Mouse (Mus musculus) heart, embryonic 11.5 days (tissue): ENCODE data around the gene Tcl1. TPM values are rescaled to one million over a fixed set of nuclear protein-coding genes. Genes with fewer than 3 reads are reported as not detected.
"Not testable (repeated sequence)": the region's sequence is repeated elsewhere in the genome, so short reads cannot be mapped to it uniquely, and the experiment has no call there.

ENCODE experiments used
- ATAC-seq: fragments of 200-750 bp; cut with Nextera tagmentation; replicated peaks from 2 replicates; pipeline ENCODE4 v1.8.0; 2017; ENCODE audit warnings: moderate library complexity; ENCODE audit not compliant: insufficient number of reproducible peaks, low FRiP score, low TSS enrichment
- H3K27ac ChIP-seq: fragments of 300-500 bp; sonication (generic); 2 replicates; pipeline ENCODE4 v1.5.1; 2014; ENCODE audit warnings: mild to moderate bottlenecking, low read depth, low read length
- H3K27me3 ChIP-seq: fragments of 300-500 bp; sonication (generic); 2 replicates; pipeline ENCODE4 v1.6.1; 2014; ENCODE audit warnings: mild to moderate bottlenecking, low read length, mixed read lengths; ENCODE audit not compliant: control insufficient read depth, insufficient read depth
- H3K36me3 ChIP-seq: fragments of 300-500 bp; sonication (generic); 2 replicates; pipeline ENCODE4 v1.6.1; 2014; ENCODE audit warnings: mild to moderate bottlenecking, low read length, moderate library complexity, mixed read lengths; ENCODE audit not compliant: control insufficient read depth, insufficient read depth
- H3K4me1 ChIP-seq: fragments of 300-500 bp; sonication (generic); 2 replicates; pipeline ENCODE4 v1.6.1; 2014; ENCODE audit warnings: low read length; ENCODE audit not compliant: control insufficient read depth, insufficient read depth
- H3K4me2 ChIP-seq: fragments of 300-500 bp; sonication (generic); 2 replicates; pipeline ENCODE4 v1.6.1; 2014; ENCODE audit warnings: mild to moderate bottlenecking, moderate library complexity
- H3K4me3 ChIP-seq: fragments of 300-500 bp; sonication (generic); 2 replicates; pipeline ENCODE4 v1.5.1; 2014; ENCODE audit warnings: low read depth, low read length
- H3K9ac ChIP-seq: fragments of 300-500 bp; sonication (generic); 2 replicates; pipeline ENCODE4 v1.6.1; 2014; ENCODE audit warnings: mild to moderate bottlenecking, low read depth, low read length, moderate library complexity
- H3K9me3 ChIP-seq: fragments of 300-500 bp; sonication (generic); replicated peaks from 2 replicates; pipeline ENCODE4 v1.6.1; 2016; ENCODE audit warnings: low read length; ENCODE audit not compliant: control insufficient read depth
- WGBS: fragments of 180-500 bp; shearing (Covaris S2); extraction: QIAGEN DNeasy Blood & Tissue Kit; methylation state at CpG from one replicate; pipeline ENCODE4 v1.1.7; 2014; ENCODE audit not compliant: insufficient replicate concordance; 5-methylcytosine and 5-hydroxymethylcytosine counted together
- polyA plus RNA-seq: library from polyadenylated mRNA; unstranded; fragments of >200 nt; fragmentation: Nextera tagmentation; extraction: Ambion mirVana; gene quantifications from 2 replicates; pipeline ENCODE4 v1.2.1, GENCODE M21; 2014

Tcl1 gene
- polyA plus RNA-seq, 1 experiment from 2014 or later: not detected

- H3K4me2 ChIP-seq, H3K9ac ChIP-seq, H3K27me3 ChIP-seq, H3K9me3 ChIP-seq, H3K4me3 ChIP-seq, H3K4me1 ChIP-seq, H3K27ac ChIP-seq, ATAC-seq, H3K36me3 ChIP-seq: not testable (repeated sequence)
- WGBS: 51% methylated on average over 7 of the region's 7 CpGs
These were observed 22.7 kb downstream of the Tcl1 start for GRCm38 (mm10) chr12:105199684-105200497.

DNA sequence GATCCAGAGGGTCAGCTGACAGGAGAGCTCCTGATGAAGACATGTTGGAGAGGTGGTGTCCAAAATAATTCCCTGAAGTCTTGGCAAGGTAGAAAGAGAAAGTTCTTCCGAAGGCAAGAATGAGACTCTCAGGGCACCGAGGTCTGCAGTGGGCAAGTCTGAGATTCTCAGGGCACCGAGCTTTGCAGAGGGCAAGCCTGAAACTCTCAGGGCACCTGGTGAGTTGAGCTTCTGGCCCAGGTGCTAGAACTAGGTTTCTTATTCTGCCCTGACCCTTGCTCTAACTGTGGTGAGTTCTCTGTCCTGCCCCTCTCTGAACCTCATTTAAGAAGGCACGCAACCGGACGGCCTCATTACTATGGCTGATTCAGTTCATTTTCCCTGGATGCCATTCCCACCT is 31.9 kb downstream of the Tcl1 start, which contains the start of gene Tcl1b3:
Tcl1b3 (plus strand) TSS at position 301 of the 400 bp plus-strand sequence.
- H3K4me3 ChIP-seq, H3K27me3 ChIP-seq: not testable (repeated sequence)
- 88% methylated on average over 6 of the region's 6 CpGs for WGBS

DNA sequence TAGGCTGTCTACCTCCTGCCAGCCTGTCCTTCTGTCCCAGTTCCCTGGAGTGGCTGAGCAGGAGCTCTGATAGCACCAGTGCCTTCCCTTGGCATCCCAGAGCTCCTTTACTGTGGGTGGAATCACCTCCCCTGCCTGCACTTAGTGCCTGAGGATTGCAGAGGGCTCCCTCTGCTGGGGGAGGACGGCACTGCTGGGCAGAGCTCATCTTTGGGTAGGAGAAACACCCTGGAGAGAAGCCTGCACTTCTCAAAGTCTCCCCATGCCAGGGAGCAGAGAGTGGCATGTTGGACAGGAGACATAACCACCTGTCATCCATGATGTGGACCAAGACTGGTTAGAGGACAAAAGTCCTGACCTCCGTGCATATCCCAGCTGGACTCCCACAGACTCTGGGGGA is 33.6 kb downstream of the Tcl1 start:
- WGBS: 34% methylated on average over 2 of the region's 2 CpGs
- H3K4me3 ChIP-seq, H3K4me2 ChIP-seq, H3K27ac ChIP-seq, H3K27me3 ChIP-seq, ATAC-seq, H3K36me3 ChIP-seq, H3K9me3 ChIP-seq, H3K9ac ChIP-seq, H3K4me1 ChIP-seq: not testable (repeated sequence)

More for the DNA sequence above, 31.9 kb downstream of the Tcl1 start, which contains the start of gene Tcl1b3:
- H3K9ac ChIP-seq, H3K4me2 ChIP-seq, ATAC-seq, H3K27ac ChIP-seq, H3K9me3 ChIP-seq, H3K4me1 ChIP-seq, H3K36me3 ChIP-seq: not testable (repeated sequence)

DNA sequence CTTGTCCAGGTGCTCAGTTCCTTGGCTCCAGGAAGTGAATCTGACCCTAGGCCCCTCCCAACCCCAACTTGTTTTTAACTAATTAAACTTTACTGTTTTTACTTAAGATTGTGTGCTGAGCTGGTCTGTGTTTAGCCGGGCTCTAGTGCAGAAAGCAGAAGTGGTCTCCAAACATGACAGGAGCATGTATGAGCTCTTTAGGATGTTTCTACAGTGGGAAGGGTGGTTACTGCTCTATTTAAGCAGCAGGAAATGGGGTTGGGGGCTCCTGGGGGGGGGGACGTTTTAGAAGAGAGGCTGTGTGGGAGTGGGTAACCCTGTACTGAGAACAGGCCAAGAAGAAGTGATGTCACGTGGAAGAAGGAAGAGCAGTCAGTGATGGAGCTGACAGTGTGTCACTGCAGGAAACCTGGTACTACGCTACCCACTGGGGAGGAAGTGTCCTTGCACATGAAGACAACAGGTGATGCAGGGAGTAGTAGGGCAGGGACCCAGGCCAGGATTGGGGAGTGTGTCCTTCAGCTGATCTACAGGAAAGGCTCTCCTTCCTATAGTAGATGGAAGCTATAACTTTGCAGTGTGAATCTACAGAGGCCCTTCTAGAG is 41.5 kb downstream of the Tcl1 start:
- not testable (repeated sequence) for H3K36me3 ChIP-seq, H3K4me1 ChIP-seq, H3K27me3 ChIP-seq, H3K4me3 ChIP-seq, H3K4me2 ChIP-seq, H3K9ac ChIP-seq, H3K9me3 ChIP-seq, ATAC-seq, H3K27ac ChIP-seq
- 72% methylated on average over 4 of the region's 4 CpGs for WGBS

- not testable (repeated sequence) for H3K9ac ChIP-seq, H3K36me3 ChIP-seq, H3K4me2 ChIP-seq, H3K9me3 ChIP-seq, H3K27me3 ChIP-seq, H3K27ac ChIP-seq, ATAC-seq, H3K4me3 ChIP-seq, H3K4me1 ChIP-seq
- WGBS: 55% methylated on average over 3 of the region's 3 CpGs
These were observed 46.5 kb downstream of the Tcl1 start, which contains the start of gene Tcl1b5 for GRCm38 (mm10) chr12:105176044-105176443. Tcl1b5 (plus strand) TSS chr12:105176344.

GRCm38 (mm10) chr12:105174318-105174717 is 48.3 kb downstream of the Tcl1 start:
- H3K9me3 ChIP-seq, H3K9ac ChIP-seq, H3K27me3 ChIP-seq, H3K36me3 ChIP-seq, H3K4me1 ChIP-seq, H3K4me2 ChIP-seq, H3K4me3 ChIP-seq, H3K27ac ChIP-seq, ATAC-seq: not testable (repeated sequence)
- 20% methylated on average over 2 of the region's 2 CpGs for WGBS

DNA sequence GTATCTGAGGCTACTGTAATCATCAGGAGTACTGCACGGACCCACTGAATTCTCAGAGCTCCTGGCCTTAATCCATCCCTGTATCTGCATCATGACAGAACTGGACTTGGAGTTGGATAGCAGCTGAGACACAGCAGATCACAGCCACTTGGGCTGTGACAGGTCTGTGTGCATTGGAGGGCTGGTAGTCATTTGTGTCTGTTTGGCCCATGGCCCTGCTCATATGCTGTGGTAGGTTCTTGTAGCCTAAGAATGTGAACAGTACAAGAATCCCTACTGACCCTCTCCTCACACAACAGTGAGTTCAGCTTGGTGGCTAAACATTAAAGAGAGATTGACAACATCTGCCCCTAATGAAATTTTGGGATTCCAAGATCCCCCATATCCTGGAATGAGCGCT is 49.2 kb downstream of the Tcl1 start:
- Histone ChIP-seq H3K9me3 (no peaks in the 10 kb centered on the region), H3K4me1 (no peaks in the 10 kb centered on the region), H3K27me3 (no peaks in the 10 kb centered on the region), H3K36me3 (no peaks in the 10 kb centered on the region), H3K27ac (no peak overlapping the region), H3K4me3 (no peak overlapping the region), H3K9ac (no peak overlapping the region), H3K4me2 (no peak overlapping the region)
- no peak for ATAC-seq
- WGBS: 65% methylated on average over 2 of the region's 2 CpGs
